Mouse (Mus musculus): ENCODE measurements around the gene Pck1. TPM values are rescaled to one million over a fixed set of nuclear protein-coding genes. Genes with fewer than 3 reads are reported as not detected.

Pck1 gene
- polyA plus RNA-seq, 1 experiment from 2014 or later = 0.23 TPM

DNA sequence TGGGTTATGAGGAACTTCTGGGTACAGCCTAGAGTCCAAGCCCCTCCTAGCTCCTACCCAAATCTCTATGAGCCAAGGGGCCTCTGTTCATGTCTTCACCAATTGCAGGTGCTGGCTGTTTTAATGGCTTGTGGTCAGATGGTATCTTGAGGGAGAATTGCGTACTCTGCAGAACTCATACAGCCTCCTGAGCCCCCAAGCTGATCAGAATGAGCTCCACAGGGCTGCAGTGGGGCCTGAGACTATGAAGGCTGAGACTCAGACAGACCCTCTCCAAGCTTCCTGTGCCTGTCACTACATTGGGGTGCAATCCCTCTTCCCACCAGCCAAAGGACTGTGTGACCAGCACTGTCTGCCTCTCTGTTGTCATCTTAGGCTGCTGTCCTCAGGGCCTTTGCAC lies 19.5 kb downstream of the Pck1 start:
- no peak for ATAC-seq (ENCODE audit: insufficient number of reproducible peaks, insufficient read depth, low FRiP score, low read depth)
- peaks cover 24% of the 10 kb centered on the region for H3K4me1 ChIP-seq (ENCODE audit: control insufficient read depth, insufficient read depth, low read length)
- 78% methylated on average over 1 of the region's 1 CpGs for WGBS

DNA sequence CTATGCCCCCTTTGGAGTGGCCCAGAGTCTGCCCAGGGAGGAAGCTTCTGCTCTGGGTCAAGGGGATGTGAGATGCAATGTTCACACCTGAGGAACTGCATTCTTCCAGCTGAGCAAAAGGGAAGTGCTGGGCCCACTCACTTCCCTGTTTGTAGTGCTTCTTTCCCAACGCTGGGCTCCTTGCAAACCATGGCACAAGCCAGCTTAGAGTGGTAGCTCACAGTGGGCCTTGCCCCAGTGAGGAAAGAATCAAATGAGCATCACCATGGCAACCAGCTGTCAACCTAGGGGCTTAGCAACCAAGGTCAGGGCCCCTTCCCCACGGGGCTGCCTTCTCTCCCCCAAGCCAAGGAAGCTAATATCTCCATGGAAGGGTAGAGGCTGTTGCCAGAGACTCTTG lies 20.2 kb downstream of the Pck1 start:
- Histone ChIP-seq H3K4me3 (ENCODE audit: low read depth, low read length) (no peak overlapping the region), H3K27me3 (ENCODE audit: control insufficient read depth, insufficient read depth, low read length) (no peaks in the 10 kb centered on the region), H3K36me3 (ENCODE audit: control insufficient read depth, insufficient read depth, low read length) (no peaks in the 10 kb centered on the region), H3K9ac (replicated peaks; ENCODE audit: low read depth, low read length) (no peak overlapping the region), H3K4me1 (ENCODE audit: control insufficient read depth, insufficient read depth, low read length) (peaks cover 26% of the 10 kb centered on the region), H3K4me2 (replicated peaks; ENCODE audit: low read depth, low read length) (peak overlapping the region; percentile 46), H3K27ac (ENCODE audit: low read length) (peak overlapping the region; percentile 84), H3K9me3 (ENCODE audit: control insufficient read depth, low read depth, low read length) (no peaks in the 10 kb centered on the region)
- no peak for ATAC-seq (ENCODE audit: insufficient number of reproducible peaks, insufficient read depth, low FRiP score, low read depth)
- WGBS = 26% methylated on average over 2 of the region's 2 CpGs

More for the DNA sequence above, 19.5 kb downstream of the Pck1 start:
- Histone ChIP-seq H3K4me2 (replicated peaks; ENCODE audit: low read depth, low read length) (no peak overlapping the region), H3K9me3 (ENCODE audit: control insufficient read depth, low read depth, low read length) (no peaks in the 10 kb centered on the region), H3K27me3 (ENCODE audit: control insufficient read depth, insufficient read depth, low read length) (no peaks in the 10 kb centered on the region), H3K27ac (ENCODE audit: low read length) (no peak overlapping the region), H3K4me3 (ENCODE audit: low read depth, low read length) (no peak overlapping the region), H3K9ac (replicated peaks; ENCODE audit: low read depth, low read length) (no peak overlapping the region), H3K36me3 (ENCODE audit: control insufficient read depth, insufficient read depth, low read length) (no peaks in the 10 kb centered on the region)

DNA sequence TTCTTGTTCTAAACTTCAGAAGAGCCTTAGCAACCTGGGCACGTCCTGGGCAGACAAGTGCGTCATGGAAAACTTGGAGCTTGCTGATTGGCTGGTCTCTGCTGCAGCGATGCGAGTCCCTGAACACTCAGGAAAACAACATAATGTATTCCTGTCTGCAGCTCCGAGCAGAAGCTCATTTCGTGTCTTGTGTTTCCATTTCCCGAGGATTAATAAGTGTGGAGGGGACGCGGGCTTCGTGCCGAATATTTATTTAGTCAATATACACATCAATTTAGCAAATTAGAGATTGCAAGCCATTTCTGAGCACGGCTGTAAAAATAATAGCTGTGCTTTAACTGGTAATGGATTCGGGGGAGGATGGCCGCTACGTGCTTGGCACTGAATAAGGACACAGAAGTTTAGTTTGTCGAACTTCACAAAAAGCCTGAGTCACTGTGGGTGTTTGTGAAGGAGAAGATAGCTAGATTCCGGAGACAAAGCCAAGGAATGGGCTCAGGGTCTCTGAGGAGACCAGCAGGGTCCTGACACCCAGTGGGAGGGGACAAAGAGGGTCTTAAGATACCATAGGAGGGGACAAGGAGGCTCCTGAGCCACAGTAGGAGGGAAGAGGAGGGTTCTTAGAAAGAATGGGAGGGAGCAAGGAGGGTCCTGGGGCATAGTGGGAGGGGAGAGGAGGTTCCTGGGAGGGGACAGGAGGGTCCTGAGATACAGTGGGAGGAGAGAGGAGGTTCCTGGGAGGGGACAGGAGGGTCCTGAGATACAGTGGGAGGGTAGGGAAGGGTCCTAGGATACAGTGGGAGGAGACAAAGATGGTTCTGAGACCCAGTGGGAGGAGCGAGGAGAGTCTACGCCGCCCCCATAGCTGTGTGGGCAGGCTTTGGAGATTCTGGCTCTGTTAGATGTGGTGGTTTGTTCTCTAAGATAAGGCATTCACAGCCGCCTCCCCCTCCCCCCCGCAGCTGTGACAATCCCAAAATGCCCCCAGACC lies 21.0 kb downstream of the Pck1 start:
- H3K4me2 ChIP-seq (replicated peaks; ENCODE audit: low read depth, low read length) = peak overlapping the region; percentile 46
- H3K4me3 ChIP-seq (ENCODE audit: low read depth, low read length) = peak overlapping the region; percentile 4; the same call in 1 of the 2 replicates
- H3K9me3 ChIP-seq (ENCODE audit: control insufficient read depth, low read depth, low read length) = no peaks in the 10 kb centered on the region
- H3K36me3 ChIP-seq (ENCODE audit: control insufficient read depth, insufficient read depth, low read length) = no peaks in the 10 kb centered on the region
- peak; percentile 84 for ATAC-seq (ENCODE audit: insufficient number of reproducible peaks, insufficient read depth, low FRiP score, low read depth)
- H3K9ac ChIP-seq (replicated peaks; ENCODE audit: low read depth, low read length) = no peak overlapping the region
- H3K4me1 ChIP-seq (ENCODE audit: control insufficient read depth, insufficient read depth, low read length) = peaks cover 26% of the 10 kb centered on the region
- WGBS = 2% methylated on average over 22 of the region's 22 CpGs
- peak overlapping the region; percentile 84 for H3K27ac ChIP-seq (ENCODE audit: low read length)
- H3K27me3 ChIP-seq (ENCODE audit: control insufficient read depth, insufficient read depth, low read length) = no peaks in the 10 kb centered on the region

DNA sequence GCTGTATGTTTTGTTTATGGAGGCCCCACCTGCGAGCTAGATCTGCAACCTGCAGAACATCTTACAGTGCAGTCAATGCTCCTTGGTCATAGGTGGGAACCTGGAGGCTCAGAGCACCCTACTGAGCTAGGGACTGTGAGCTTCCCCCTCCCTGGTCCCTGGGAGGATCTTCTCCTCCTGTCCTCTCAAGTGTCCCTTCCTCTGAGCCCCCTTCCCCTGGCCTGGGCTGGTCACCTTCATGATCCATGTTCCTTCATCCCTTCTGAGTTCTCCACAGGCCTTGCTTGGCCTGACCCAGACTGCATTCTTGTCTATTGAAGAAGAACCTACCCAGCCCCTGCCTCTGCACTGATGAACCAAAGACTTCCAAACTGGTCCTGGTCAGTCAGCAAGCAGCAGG lies 21.7 kb downstream of the Pck1 start:
- H3K27me3 ChIP-seq (ENCODE audit: control insufficient read depth, insufficient read depth, low read length) = no peaks in the 10 kb centered on the region
- H3K4me2 ChIP-seq (replicated peaks; ENCODE audit: low read depth, low read length) = peak overlapping the region; percentile 46
- no peak for ATAC-seq (ENCODE audit: insufficient number of reproducible peaks, insufficient read depth, low FRiP score, low read depth)
- no peak overlapping the region for H3K4me3 ChIP-seq (ENCODE audit: low read depth, low read length)
- no peak overlapping the region for H3K9ac ChIP-seq (replicated peaks; ENCODE audit: low read depth, low read length)
- no peaks in the 10 kb centered on the region for H3K36me3 ChIP-seq (ENCODE audit: control insufficient read depth, insufficient read depth, low read length)
- peaks cover 26% of the 10 kb centered on the region for H3K4me1 ChIP-seq (ENCODE audit: control insufficient read depth, insufficient read depth, low read length)
- 18% methylated on average over 1 of the region's 1 CpGs for WGBS
- H3K9me3 ChIP-seq (ENCODE audit: control insufficient read depth, low read depth, low read length) = no peaks in the 10 kb centered on the region
- peak overlapping the region; percentile 4; the same call in 1 of the 2 replicates for H3K27ac ChIP-seq (ENCODE audit: low read length)

DNA sequence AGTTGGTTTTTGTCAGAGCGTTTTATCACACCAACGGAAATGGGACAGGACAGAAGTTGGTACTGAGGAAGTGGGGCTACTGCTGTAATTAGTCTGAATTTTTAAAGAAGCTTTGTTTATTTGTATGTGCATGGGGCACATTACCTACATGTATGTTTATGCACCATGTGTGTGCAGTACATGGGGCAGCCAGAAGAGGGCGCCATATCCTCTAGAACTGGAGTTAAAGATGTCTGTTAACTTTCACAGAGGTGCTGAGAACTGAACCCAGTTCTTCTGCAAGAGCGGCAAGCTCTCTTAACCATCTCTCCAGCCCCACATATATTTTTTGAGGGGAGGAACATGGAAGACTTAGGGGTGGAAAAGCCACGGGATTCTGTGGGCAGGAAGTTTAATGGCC lies 22.9 kb downstream of the Pck1 start:
- H3K36me3 ChIP-seq (ENCODE audit: control insufficient read depth, insufficient read depth, low read length) = no peaks in the 10 kb centered on the region
- H3K4me1 ChIP-seq (ENCODE audit: control insufficient read depth, insufficient read depth, low read length) = peaks cover 26% of the 10 kb centered on the region
- no peak overlapping the region for H3K9ac ChIP-seq (replicated peaks; ENCODE audit: low read depth, low read length)
- H3K4me2 ChIP-seq (replicated peaks; ENCODE audit: low read depth, low read length) = no peak overlapping the region
- no peak overlapping the region for H3K27ac ChIP-seq (ENCODE audit: low read length)
- H3K27me3 ChIP-seq (ENCODE audit: control insufficient read depth, insufficient read depth, low read length) = no peaks in the 10 kb centered on the region
- no peak for ATAC-seq (ENCODE audit: insufficient number of reproducible peaks, insufficient read depth, low FRiP score, low read depth)
- no peak overlapping the region for H3K4me3 ChIP-seq (ENCODE audit: low read depth, low read length)
- 92% methylated on average over 5 of the region's 5 CpGs for WGBS
- H3K9me3 ChIP-seq (ENCODE audit: control insufficient read depth, low read depth, low read length) = no peaks in the 10 kb centered on the region

DNA sequence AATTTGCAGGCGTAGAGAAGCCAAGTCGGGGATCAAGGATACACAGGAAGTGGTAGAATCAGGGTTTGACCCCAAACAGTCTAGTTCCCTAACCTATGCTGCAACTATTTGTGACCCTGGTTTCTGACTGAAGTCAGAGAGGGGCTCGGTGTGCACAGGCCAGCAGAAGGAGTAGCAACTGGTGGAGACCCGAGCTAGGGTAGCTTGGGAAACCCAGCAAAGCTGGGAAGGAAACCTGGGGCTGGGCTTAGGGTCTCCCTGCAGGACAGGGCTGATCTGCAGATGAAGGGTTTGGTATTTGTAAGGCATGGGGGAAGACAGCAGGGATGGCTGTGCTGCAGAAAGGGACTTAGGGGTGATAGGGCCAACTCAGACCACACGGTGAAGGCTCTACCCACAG lies 24.6 kb downstream of the Pck1 start:
- Histone ChIP-seq H3K36me3 (ENCODE audit: control insufficient read depth, insufficient read depth, low read length) (no peaks in the 10 kb centered on the region), H3K27ac (ENCODE audit: low read length) (no peak overlapping the region), H3K4me2 (replicated peaks; ENCODE audit: low read depth, low read length) (no peak overlapping the region), H3K4me3 (ENCODE audit: low read depth, low read length) (no peak overlapping the region), H3K4me1 (ENCODE audit: control insufficient read depth, insufficient read depth, low read length) (peaks cover 10% of the 10 kb centered on the region; the same call in 1 of the 2 replicates), H3K27me3 (ENCODE audit: control insufficient read depth, insufficient read depth, low read length) (no peaks in the 10 kb centered on the region), H3K9me3 (ENCODE audit: control insufficient read depth, low read depth, low read length) (no peaks in the 10 kb centered on the region), H3K9ac (replicated peaks; ENCODE audit: low read depth, low read length) (no peak overlapping the region)
- ATAC-seq (ENCODE audit: insufficient number of reproducible peaks, insufficient read depth, low FRiP score, low read depth) = no peak
- 75% methylated on average over 5 of the region's 5 CpGs for WGBS

DNA sequence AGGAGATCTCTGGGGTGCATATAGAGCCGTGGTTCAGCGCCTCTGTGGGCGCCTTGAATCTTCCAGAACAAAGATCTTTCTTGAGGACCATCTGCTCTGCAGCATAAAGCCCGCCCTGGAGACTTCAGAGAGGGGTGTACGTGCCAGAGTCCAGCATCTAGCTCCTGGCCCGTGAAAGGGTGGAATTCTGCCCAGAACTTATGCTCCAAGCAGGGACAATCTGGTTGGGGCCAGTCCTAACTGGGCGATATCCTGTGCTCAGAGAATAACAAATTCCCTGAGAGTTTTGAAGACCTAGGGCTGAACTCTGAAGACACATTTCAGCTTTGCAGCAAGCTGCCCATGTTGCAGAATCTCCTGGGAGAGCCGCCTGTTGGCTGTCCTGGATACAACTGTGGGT lies 25.1 kb downstream of the Pck1 start:
- WGBS = 81% methylated on average over 8 of the region's 8 CpGs
- peaks cover 7% of the 10 kb centered on the region; the same call in 1 of the 2 replicates for H3K4me1 ChIP-seq (ENCODE audit: control insufficient read depth, insufficient read depth, low read length)
- H3K4me2 ChIP-seq (replicated peaks; ENCODE audit: low read depth, low read length) = no peak overlapping the region
- no peak overlapping the region for H3K4me3 ChIP-seq (ENCODE audit: low read depth, low read length)
- no peak for ATAC-seq (ENCODE audit: insufficient number of reproducible peaks, insufficient read depth, low FRiP score, low read depth)
- H3K9ac ChIP-seq (replicated peaks; ENCODE audit: low read depth, low read length) = no peak overlapping the region
- H3K27me3 ChIP-seq (ENCODE audit: control insufficient read depth, insufficient read depth, low read length) = no peaks in the 10 kb centered on the region
- H3K27ac ChIP-seq (ENCODE audit: low read length) = no peak overlapping the region
- H3K9me3 ChIP-seq (ENCODE audit: control insufficient read depth, low read depth, low read length) = no peaks in the 10 kb centered on the region
- no peaks in the 10 kb centered on the region for H3K36me3 ChIP-seq (ENCODE audit: control insufficient read depth, insufficient read depth, low read length)

DNA sequence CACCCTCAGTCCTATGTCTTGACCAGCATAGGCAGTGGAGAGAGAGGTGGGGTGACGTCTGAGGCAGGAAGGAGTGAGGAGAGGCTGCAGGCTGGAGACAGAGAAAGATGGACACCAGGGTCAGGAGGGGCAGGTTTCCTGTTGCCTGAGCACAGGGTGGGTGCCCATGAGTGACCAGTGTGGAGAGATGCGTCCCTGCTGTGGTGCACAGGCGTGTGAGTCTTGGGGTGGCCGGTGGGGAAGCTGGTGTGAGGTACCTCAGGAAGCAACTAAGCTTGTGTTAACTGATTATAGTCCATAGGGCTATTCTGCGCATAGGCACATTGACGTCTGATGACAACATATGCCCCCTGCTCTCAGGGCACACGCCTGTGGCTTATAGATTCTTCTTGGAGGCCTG lies 26.2 kb downstream of the Pck1 start:
- no peaks in the 10 kb centered on the region for H3K27me3 ChIP-seq (ENCODE audit: control insufficient read depth, insufficient read depth, low read length)
- H3K4me3 ChIP-seq (ENCODE audit: low read depth, low read length) = no peak overlapping the region
- no peaks in the 10 kb centered on the region for H3K36me3 ChIP-seq (ENCODE audit: control insufficient read depth, insufficient read depth, low read length)
- ATAC-seq (ENCODE audit: insufficient number of reproducible peaks, insufficient read depth, low FRiP score, low read depth) = no peak
- H3K4me2 ChIP-seq (replicated peaks; ENCODE audit: low read depth, low read length) = no peak overlapping the region
- H3K4me1 ChIP-seq (ENCODE audit: control insufficient read depth, insufficient read depth, low read length) = peaks cover 2% of the 10 kb centered on the region; the same call in 1 of the 2 replicates
- no peak overlapping the region for H3K27ac ChIP-seq (ENCODE audit: low read length)
- WGBS = 70% methylated on average over 7 of the region's 7 CpGs
- no peaks in the 10 kb centered on the region for H3K9me3 ChIP-seq (ENCODE audit: control insufficient read depth, low read depth, low read length)
- no peak overlapping the region for H3K9ac ChIP-seq (replicated peaks; ENCODE audit: low read depth, low read length)
